23 mouse cellular contexts compared by ENCODE assay signal in genomic region chr11:84974582-84974981, GRCm38 (mm10). TPM values are rescaled to one million over a fixed set of nuclear protein-coding genes. Genes with fewer than 3 reads are reported as not detected.
DNase-seq lines count a peak whose midpoint lies in the region; TF ChIP-seq lines count a peak whose summit lies in the region.
"Had no signal": no experiment of that assay in that cellular context is flagged by ENCODE, and none has a peak within 500 bp of the region (broad histone marks: within the 10 kb centered on the region; RNA-seq: fewer than 3 reads in every experiment).

No protein-coding gene starts in this region.

- H3K4me1 ChIP-seq in heart, embryonic 10.5 days: peaks cover 22% of the 10 kb centered on the region
- peaks cover 28% of the 10 kb centered on the region for H3K4me1 ChIP-seq in brown adipose tissue, adult 24 weeks (ENCODE audit: control insufficient read depth, insufficient read depth, insufficient read length, low read length)
- H3K4me1 ChIP-seq: embryonic facial prominence, embryonic 15.5 days had no signal

- H3K9me3 ChIP-seq in heart, embryonic 10.5 days: no peaks in the 10 kb centered on the region
- H3K9me3 ChIP-seq: embryonic facial prominence, embryonic 15.5 days; forebrain, embryonic 10.5 days; hindbrain, embryonic 10.5 days; intestine, embryonic 15.5 days had no signal

- intact Hi-C loops in gastrocnemius, adult 2 months (cut with DNase I): no loop called here
- intact Hi-C loops in left cerebral cortex, postnatal 14 days (cut with DNase I): no loop called here

- TF ChIP-seq CTCF in gastrocnemius, adult 2 months (IDR thresholded peaks at IDR 0.05): no peak

- H3K36me3 ChIP-seq in heart, embryonic 10.5 days: no peaks in the 10 kb centered on the region
- H3K36me3 ChIP-seq: embryonic facial prominence, embryonic 15.5 days; forebrain, embryonic 10.5 days; hindbrain, embryonic 10.5 days; intestine, embryonic 15.5 days had no signal

- H3K4me3 ChIP-seq in gastrocnemius, adult 2 months: no peak overlapping the region
- H3K4me3 ChIP-seq in heart, embryonic 10.5 days: no peak overlapping the region
- H3K4me3 ChIP-seq in brown adipose tissue, adult 24 weeks (ENCODE audit: insufficient read depth, low read depth, low read length): no peak overlapping the region
- H3K4me3 ChIP-seq: embryonic facial prominence, embryonic 15.5 days; erythroblast, embryonic 14.5 days; forebrain, embryonic 10.5 days; hindbrain, embryonic 10.5 days; intestine, embryonic 15.5 days had no signal

- H3K27ac ChIP-seq in gastrocnemius, adult 2 months: peak overlapping the region; percentile 63
- no peak overlapping the region for H3K27ac ChIP-seq in heart, embryonic 10.5 days
- H3K27ac ChIP-seq in brown adipose tissue, adult 24 weeks (replicated peaks; ENCODE audit: low read depth, low read length): peak overlapping the region; percentile 84
- H3K27ac ChIP-seq: embryonic facial prominence, embryonic 15.5 days; forebrain, embryonic 10.5 days; hindbrain, embryonic 10.5 days; hindbrain, embryonic 14.5 days; intestine, embryonic 15.5 days had no signal

- no peak for DNase-seq in gastrocnemius, adult 2 months
- DNase-seq in gastrocnemius, postnatal 4 days (ENCODE audit: low spot score in 2 of 2): no peak
- peak; percentile 39 for DNase-seq in heart, embryonic 10.5 days (ENCODE audit: low spot score)
- no peak for DNase-seq in heart, postnatal 4 days
- peak; percentile 70 for DNase-seq in lung, postnatal 36 days
- DNase-seq in embryo, embryonic 10 days (ENCODE audit: low spot score): no peak
- no peak for DNase-seq in left cerebral cortex, postnatal 14 days (ENCODE audit: low spot score in 2 of 2)
- DNase-seq: adrenal gland, postnatal 10 days; cerebellum, adult 11-12 months; cerebellum, adult 9-10 months; cerebellum, postnatal 25 days; gastrocnemius, postnatal 14 days; heart, postnatal 10 days had no signal

- H3K27me3 ChIP-seq in heart, embryonic 10.5 days (ENCODE audit: insufficient read depth, poor library complexity, severe bottlenecking): no peaks in the 10 kb centered on the region
- H3K27me3 ChIP-seq: embryonic facial prominence, embryonic 15.5 days; intestine, embryonic 15.5 days had no signal

- 72% methylated on average over 7 of the region's 7 CpGs for WGBS in heart, embryonic 10.5 days

RNA-seq across cellular contexts. Expression of gene Car4, which starts 17.0 kb away (rescaled TPM):
- total RNA-seq in gastrocnemius, adult 2 months (2021): 10 to 100 TPM; 10.2 to 13.5 TPM
- total RNA-seq in gastrocnemius, postnatal 4 days (2021): 1 to 10 TPM; 6.7 to 8.7 TPM
- polyA plus RNA-seq in heart, embryonic 10.5 days (2016; fragmentation: Nextera tagmentation; extraction: Ambion mirVana): 24.1 and 38.2 TPM in 2 replicates
- total RNA-seq in heart, postnatal 4 days (2021): 10 to 100 TPM; 21.1 to 21.5 TPM
- 26.3 and 58.9 TPM in 2 replicates for polyA plus RNA-seq in brown adipose tissue, adult 24 weeks (2012; ENCODE audit: insufficient read depth, insufficient read length, missing spikeins)
- total RNA-seq in left cerebral cortex, postnatal 14 days (2021): 10 to 100 TPM; 75.6 to 99.5 TPM
- total RNA-seq: granulocyte monocyte progenitor cell, adult 5-6 weeks; MEL had no signal
- polyA plus RNA-seq: C2C12; erythroblast, embryonic 14.5 days had no signal

RNA-seq across cellular contexts. Expression of gene Znhit3, which starts 58.4 kb away (rescaled TPM):
- total RNA-seq in gastrocnemius, adult 2 months (2021): 10 to 100 TPM; 13.7 to 16.5 TPM
- 10 to 100 TPM; 12.2 to 14.7 TPM for total RNA-seq in gastrocnemius, postnatal 4 days (2021)
- polyA plus RNA-seq in heart, embryonic 10.5 days (2016; fragmentation: Nextera tagmentation; extraction: Ambion mirVana): 55.1 and 78.2 TPM in 2 replicates
- 10 to 100 TPM; 13.4 to 13.7 TPM for total RNA-seq in heart, postnatal 4 days (2021)
- polyA plus RNA-seq in brown adipose tissue, adult 24 weeks (2012; ENCODE audit: insufficient read depth, insufficient read length, missing spikeins): 18.5 and 22.0 TPM in 2 replicates
- total RNA-seq in left cerebral cortex, postnatal 14 days (2021): 10 to 100 TPM; 28.0 to 34.8 TPM

Comparison
In these comparisons a context has a peak if more than half of its experiments do, and no peak if none do; other contexts are left out.
1. DNase-seq: peak in heart, embryonic 10.5 days (single experiment) and lung, postnatal 36 days (single experiment); none in gastrocnemius, adult 2 months (single experiment), gastrocnemius, postnatal 4 days (0 of 2), heart, postnatal 4 days (single experiment), embryo, embryonic 10 days (single experiment) and left cerebral cortex, postnatal 14 days (0 of 2).